Mouse (Mus musculus) brain, embryonic 14.5 days (tissue): ENCODE results near the gene Tmem117.

ENCODE experiments used
- CTCF ChIP-seq: fragments of 200-500 bp; IDR thresholded peaks from 2 replicates; pipeline ENCODE4 v1.5.1; 2012; ENCODE audit warnings: inconsistent platforms, mild to moderate bottlenecking, moderate library complexity, borderline replicate concordance; ENCODE audit not compliant: insufficient read depth, insufficient read length; ENCODE audit errors: extremely low read depth
- POLR2A ChIP-seq: fragments of 200-500 bp; IDR thresholded peaks from 2 replicates; pipeline ENCODE4 v1.6.1; 2012; ENCODE audit warnings: mild to moderate bottlenecking, inconsistent platforms, borderline replicate concordance; ENCODE audit not compliant: poor library complexity, insufficient read depth, insufficient read length, severe bottlenecking; ENCODE audit errors: extremely low read depth

DNA sequence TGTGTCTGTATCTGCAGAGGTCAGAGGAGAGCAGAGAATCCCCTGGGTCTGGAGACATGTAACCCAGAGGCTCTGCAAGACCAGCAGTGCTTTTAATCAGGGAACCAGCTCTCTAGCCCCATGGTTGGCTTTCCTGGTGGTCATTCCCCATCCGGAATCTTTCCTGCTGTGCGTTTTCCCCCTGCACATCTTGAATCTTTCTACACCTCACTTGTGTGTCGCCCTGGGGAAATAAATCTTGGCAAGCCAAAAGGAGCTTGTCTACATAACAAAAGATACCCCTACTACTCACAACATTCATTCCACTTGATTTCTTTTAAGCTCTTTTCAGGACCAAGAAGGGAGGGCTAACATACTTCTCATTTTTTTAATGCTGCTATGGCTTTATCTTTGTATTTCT is 169.2 kb downstream of the Tmem117 start:
- TF ChIP-seq CTCF (no peak), POLR2A (no peak)
